Mouse (Mus musculus): Measurements from ENCODE around the gene Procr.

- TF ChIP-seq POLR2A (IDR thresholded peaks at IDR 0.05; ENCODE audit: extremely low read depth, insufficient read depth, low read length) (no peak), CTCF (IDR thresholded peaks at IDR 0.05; ENCODE audit: extremely low read depth, insufficient read depth, low read length) (no peak)
Measured at GRCm38 (mm10) chr2:155737803-155738202, 13.1 kb upstream of the Procr start.

Data from cortical plate, adult 2 months (tissue).